Mouse (Mus musculus) bone marrow, adult 2 months (tissue): Measurements from ENCODE around the gene Madcam1. TPM values are rescaled to one million over a fixed set of nuclear protein-coding genes. Genes with fewer than 3 reads are reported as not detected.
A peak's percentile ranks its signal among the peaks of the same experiment; 100 is the strongest.

Experiments used
- H3K27ac ChIP-seq: fragments of 200-500 bp; 2 replicates; pipeline ENCODE4 v1.5.1; 2012; ENCODE audit warnings: low read depth, mild to moderate bottlenecking, control low read depth, inconsistent platforms, low read length; ENCODE audit not compliant: control insufficient read depth, poor library complexity, insufficient read depth
- H3K4me1 ChIP-seq: fragments of 200-500 bp; 2 replicates; pipeline ENCODE4 v1.6.1; 2011; ENCODE audit warnings: low read length; ENCODE audit not compliant: control insufficient read depth, insufficient read depth
- H3K4me3 ChIP-seq: fragments of 200-500 bp; replicated peaks from 2 replicates; pipeline ENCODE3; 2011; ENCODE audit warnings: mild to moderate bottlenecking, low read depth, low read length, control low read depth; ENCODE audit not compliant: control insufficient read depth
- CTCF ChIP-seq: fragments of 200-500 bp; IDR thresholded peaks from 2 replicates; pipeline ENCODE4 v1.5.1; 2011; ENCODE audit warnings: low read length, control low read depth; ENCODE audit not compliant: control insufficient read depth, insufficient read depth
- POLR2A ChIP-seq: fragments of 200-500 bp; IDR thresholded peaks from 2 replicates; pipeline ENCODE4 v1.6.1; 2011; ENCODE audit warnings: low read depth, mild to moderate bottlenecking, control low read depth, low read length, borderline replicate concordance; ENCODE audit not compliant: control insufficient read depth
- WGBS: fragments of 180-500 bp; shearing (Covaris S2); methylation state at CpG from one replicate; pipeline ENCODE4 v1.1.7; 2018; 5-methylcytosine and 5-hydroxymethylcytosine counted together
- polyA plus RNA-seq: library from polyadenylated mRNA; stranded (reverse); fragments of >200 nt; gene quantifications from 2 replicates; pipeline ENCODE4 v1.2.4, GENCODE M21; 2011; ENCODE audit warnings: low replicate concordance; ENCODE audit not compliant: missing spikeins, insufficient read depth, insufficient read length

Gene Madcam1
- polyA plus RNA-seq, 1 experiment: not detected

DNA sequence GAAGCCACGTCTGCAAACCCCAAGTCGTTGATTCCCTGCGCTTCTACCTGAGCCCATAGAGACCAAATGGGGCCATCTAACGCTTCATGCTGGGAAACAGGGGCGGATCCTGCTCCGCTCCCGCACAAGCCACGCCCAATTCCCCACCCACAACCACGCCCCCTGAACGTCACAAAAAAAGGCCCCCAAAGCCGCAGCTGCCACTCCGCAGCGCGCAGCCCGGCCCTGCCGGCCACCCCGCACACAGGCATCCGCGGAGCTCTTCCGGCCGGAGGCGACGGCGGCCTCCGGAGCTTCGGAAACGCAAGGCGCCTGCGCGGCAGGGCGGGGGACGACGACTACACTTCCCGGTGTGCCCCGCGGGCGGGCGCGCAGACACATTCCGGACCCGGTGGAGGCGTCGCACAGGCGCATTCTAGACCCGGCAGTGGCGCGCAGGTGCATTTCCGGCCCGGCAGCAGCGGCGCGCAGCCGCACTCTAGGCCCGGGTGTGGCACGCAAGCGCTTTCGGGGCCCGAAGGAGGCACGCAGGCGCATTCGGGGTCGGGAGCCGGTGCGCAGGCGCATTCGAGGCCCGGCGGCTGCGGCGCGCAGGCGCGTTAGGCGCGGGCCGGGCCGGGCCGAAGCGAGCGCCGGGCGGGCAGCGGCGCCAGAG is 17.4 kb downstream of the Madcam1 start, which contains the start of gene Cdc34:
Gene Cdc34, plus strand, starts transcription at position 605 of the 655 bp plus-strand sequence.
- peak within 1 kb of the TSS; percentile 98 for H3K27ac ChIP-seq
- peaks cover 12% of the 10 kb centered on the region for H3K4me1 ChIP-seq
- under 1% methylated on average over 84 of the region's 84 CpGs for WGBS
- H3K4me3 ChIP-seq: peak within 1 kb of the TSS; percentile 85
- no peak; the same call in 1 of the 2 replicates for TF ChIP-seq CTCF
- peak; percentile 81; the same call in 1 of the 2 replicates for TF ChIP-seq POLR2A

DNA sequence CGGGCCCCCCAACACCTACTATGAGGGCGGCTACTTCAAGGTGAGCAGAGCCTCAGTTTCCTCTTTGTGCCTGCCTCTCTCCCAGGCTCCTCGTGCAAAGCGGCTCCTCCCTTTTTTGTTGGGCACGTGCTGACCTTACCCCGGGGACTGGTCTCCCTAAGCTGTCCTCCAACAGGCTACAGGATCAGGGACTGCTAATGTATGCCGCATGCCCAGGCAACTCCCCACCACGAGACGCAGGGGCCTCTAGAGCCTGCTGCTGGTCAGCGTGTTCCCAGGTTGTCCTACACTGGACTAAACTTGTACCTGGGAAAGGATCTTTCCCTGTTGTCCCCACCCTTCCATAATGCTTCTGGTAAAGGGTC is 18.2 kb downstream of the Madcam1 start:
- Histone ChIP-seq H3K27ac (peak overlapping the region; percentile 98), H3K4me1 (peaks cover 12% of the 10 kb centered on the region), H3K4me3 (peak overlapping the region; percentile 85)
- 0% methylated on average over 10 of the region's 10 CpGs for WGBS
- TF ChIP-seq POLR2A (no peak), CTCF (no peak)

DNA sequence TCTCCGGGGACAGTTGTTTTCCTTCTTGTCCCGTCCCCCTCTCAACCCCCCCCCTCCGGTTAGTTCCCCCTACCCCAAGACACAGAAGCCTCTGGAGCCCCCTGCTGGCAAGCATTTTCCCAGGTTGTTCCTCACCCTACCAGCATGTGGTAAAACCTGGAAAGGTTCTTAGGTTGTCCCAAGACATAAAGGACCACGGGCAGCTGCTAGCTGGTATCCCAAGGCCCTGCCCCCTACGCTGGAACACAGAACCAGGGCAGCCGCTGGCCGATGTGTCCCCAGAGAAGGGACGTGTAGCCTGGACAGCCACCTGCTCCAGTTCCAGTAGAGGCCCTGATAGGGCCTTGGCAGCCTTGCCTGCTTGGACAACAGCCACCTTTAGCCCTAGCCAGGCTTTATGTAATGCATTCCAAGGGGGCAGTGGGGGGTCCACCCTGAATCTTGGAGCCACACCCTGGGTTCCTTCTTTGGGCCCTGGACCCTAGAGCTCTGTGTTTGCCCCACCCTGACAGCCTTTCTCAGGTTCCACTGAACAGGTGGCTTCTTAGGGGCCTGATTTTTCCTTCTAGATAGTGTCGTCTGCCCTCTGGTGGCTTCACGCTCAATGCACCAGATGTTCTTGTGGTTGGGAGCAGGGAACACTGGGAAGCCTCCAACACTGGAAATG is 18.7 kb downstream of the Madcam1 start:
- TF ChIP-seq POLR2A: no peak
- peak; percentile 26; the same call in 1 of the 2 replicates for TF ChIP-seq CTCF

DNA sequence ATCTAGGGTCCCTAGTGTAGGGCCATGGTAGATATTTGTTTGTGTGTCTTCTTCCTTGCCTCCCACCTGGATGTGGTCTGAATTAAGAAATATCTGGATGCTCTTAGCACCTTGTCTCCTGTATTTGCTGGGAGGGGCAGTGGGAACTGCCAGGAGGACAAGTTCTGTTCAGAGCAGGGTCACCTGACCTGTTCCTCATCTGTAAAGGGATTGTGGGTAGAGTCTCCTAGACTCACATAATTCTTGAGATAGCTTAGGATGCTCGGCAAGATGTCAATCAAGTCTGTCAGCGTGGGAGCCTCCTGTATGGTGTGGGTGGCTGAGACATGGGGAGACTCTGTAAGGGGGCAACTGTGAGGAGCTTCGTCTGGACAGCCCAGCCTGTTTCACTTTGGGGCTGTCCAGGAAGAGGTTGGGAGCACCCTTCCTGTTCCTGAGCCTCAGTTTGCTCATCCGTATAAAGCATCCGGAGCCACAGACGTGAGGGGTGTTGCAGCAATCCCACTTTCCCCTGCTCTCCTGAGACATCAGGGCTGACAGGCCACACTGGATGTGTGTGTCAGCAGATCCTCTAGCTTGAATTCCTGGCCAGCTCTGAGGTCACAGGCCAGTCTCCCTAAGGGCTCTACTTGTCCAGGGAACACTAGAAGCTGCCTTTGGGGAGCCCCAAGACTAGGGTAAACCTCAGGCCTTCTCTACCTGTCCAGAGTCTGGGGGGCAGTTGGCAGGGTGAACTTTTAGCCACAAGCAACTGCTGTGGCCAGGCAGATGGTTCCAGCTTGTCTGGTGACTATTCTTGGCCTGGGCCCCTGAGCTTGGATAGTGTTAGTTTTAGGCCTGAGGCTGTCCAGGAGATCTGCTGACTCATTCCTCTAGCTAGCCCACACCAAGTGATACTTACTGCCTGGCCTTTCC is 19.6 kb downstream of the Madcam1 start:
- peak overlapping the region; percentile 18 for H3K4me3 ChIP-seq
- TF ChIP-seq POLR2A (no peak), CTCF (no peak)
- 0 out of 2 replicates have a peak overlapping the region, but pooled peaks have one; percentile 31 for H3K27ac ChIP-seq
- H3K4me1 ChIP-seq: peaks cover 12% of the 10 kb centered on the region
- 57% methylated on average over 6 of the region's 6 CpGs for WGBS

More for the DNA sequence above, 18.7 kb downstream of the Madcam1 start:
- 1% methylated on average over 10 of the region's 10 CpGs for WGBS
- Histone ChIP-seq H3K4me1 (peaks cover 12% of the 10 kb centered on the region), H3K27ac (0 out of 2 replicates have a peak overlapping the region, but pooled peaks have one; percentile 13), H3K4me3 (peak overlapping the region; percentile 85)

DNA sequence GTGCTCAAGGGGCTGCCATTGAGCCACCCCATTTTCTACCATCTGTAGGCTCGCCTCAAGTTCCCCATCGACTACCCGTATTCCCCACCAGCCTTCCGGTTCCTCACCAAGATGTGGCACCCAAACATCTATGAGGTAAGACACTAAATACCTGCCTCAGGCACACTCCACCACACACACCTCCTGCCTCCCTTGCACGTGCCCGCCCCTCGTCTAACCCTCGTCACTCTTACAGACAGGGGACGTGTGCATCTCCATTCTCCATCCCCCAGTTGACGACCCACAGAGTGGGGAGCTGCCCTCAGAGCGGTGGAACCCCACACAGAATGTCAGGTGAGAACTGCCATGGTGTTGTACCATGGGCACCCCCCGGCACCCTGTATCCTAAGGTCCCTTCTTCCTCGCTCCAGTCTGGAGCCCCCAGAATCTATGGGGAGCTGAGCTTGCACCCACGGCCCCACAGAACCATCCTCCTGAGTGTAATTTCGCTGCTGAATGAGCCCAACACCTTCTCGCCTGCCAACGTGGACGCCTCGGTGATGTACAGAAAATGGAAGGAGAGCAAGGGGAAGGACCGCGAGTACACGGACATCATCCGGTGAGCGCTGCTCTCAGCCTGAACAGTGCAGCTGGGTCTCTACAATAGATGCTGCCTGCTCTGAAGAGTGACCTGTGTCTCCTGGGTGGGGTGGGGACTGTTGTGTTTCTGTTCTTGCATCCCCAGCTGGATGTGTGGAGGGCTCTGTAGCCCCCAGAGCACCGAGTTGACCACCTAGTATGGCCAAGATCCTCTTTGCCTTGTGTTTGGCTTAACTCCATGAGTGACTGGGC is 20.6 kb downstream of the Madcam1 start:
- Histone ChIP-seq H3K4me3 (no peak overlapping the region), H3K4me1 (peaks cover 12% of the 10 kb centered on the region)
- WGBS: 89% methylated on average over 25 of the region's 25 CpGs

DNA sequence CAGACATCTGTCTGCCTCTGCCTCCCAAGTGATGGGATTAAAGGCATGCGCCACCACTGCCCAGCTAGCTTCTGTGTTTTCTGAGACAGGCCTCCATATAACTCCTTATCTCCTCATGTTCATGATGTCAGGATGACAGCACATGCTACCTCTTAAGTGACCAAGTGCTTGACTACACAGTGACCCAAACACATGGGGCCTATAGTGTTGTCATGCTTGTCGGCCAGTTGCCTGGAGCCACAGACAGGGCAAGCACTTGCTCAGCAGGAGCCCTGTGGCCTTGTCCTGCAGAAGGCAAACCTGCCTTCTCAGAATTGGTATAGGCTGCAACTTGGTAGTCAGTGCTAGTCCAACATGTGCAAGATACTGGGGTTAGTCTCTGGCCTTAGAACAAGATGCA is 21.9 kb downstream of the Madcam1 start:
- TF ChIP-seq POLR2A: no peak
- no peak for TF ChIP-seq CTCF
- Histone ChIP-seq H3K27ac (no peak overlapping the region), H3K4me3 (no peak overlapping the region), H3K4me1 (peaks cover 6% of the 10 kb centered on the region)
- 91% methylated on average over 2 of the region's 2 CpGs for WGBS

More for the DNA sequence above, 20.6 kb downstream of the Madcam1 start:
- TF ChIP-seq POLR2A: no peak
- no peak for TF ChIP-seq CTCF
- 0 out of 2 replicates have a peak overlapping the region, but pooled peaks have one; percentile 31 for H3K27ac ChIP-seq

DNA sequence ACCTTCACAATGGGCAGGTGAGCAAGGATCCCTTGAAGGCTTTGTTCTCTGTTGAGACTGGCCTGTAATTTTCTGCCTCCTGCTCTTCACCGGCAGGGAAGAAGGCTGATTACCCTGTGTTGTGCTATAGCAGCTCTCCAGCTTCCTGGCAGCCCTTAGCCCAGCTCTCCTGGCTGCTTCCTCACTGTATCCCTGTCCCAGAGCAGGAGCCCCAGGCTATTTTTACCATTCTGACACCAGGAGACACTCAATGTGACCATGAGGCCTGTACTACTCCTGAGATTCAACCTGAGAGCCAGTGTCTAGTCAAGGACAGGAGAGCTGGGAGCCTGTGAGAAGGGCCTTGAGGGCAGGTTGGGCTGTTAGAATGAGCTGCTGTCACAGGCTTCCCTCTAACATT is 22.3 kb downstream of the Madcam1 start:
- Histone ChIP-seq H3K4me3 (no peak overlapping the region), H3K4me1 (peaks cover 6% of the 10 kb centered on the region), H3K27ac (no peak overlapping the region)
- TF ChIP-seq CTCF: no peak
- TF ChIP-seq POLR2A: no peak
- WGBS: 96% methylated on average over 1 of the region's 1 CpGs
